Mouse (Mus musculus): ENCODE results near the gene Wdr62.

DNA sequence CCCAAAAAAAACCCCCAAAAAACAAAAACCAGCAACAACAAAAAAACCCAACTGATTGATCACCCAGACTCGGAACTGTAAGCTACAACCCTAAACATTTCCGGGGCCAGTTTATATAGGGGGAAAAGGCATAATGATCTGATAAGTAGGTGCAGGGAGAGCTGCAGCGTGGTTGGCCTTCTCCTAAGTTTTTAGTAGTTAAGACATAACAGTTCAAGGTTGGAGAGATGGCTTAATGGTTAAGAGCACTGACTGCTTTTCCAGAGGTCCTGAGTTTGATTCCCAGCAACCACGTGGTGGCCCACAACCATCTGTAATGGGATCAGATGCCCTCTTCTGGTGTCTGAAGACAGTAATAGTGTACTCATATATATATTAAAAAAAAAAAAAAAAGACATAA, 1.3 kb upstream of the Wdr62 start:
- TF ChIP-seq POLR2A (IDR thresholded peaks at IDR 0.05; ENCODE audit: borderline replicate concordance, low read depth, low read length) (no peak), CTCF (IDR thresholded peaks at IDR 0.05; ENCODE audit: low read depth, low read length) (no peak)

Data from bone marrow macrophage, adult 2 months (primary cell).